Mouse (Mus musculus): ENCODE data around the gene Lsg1. TPM values are rescaled to one million over a fixed set of nuclear protein-coding genes. Genes with fewer than 3 reads are reported as not detected.

The Lsg1 gene
- total RNA-seq (2021), result 10 to 100 TPM; 20.5 to 20.8 TPM

DNA sequence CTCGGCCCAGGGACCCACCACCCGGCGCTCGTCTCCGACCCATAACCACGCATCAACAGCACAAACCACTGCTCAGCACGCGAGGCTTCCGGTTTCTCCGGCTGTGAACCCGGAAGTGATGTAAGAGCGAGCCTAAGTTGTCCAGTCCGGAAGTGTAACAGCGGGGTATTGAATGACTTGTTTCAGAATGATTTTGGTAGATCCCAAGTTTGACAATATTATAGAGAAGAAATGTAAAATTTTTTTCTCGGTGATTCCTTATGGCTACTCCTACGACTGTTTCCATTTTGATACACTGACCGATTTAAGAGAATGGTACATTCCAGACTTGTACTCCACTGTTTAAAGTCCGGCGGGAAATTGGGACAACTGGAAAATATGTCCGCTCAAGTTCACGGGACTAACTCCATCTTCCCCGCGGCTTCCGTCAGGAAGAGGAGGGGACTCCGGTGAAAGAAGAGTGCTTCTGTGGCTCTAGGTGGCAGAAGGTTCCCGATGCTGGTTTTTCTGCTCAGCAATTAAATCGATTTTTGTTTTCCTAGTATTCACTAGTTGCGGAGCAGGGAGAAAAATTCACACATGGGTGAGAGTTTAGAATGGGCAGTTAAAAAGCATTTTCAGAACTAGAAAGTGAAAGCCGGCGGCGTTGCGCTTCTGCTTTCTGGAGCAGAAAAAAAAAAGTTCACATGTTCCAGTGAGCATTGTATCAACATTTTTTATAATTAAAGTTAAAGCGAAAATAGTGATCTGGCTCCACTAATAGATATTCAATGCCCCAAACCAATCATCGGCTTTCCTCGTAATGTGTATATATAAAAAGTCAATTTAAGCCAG, at the start of gene Lsg1:
Gene Lsg1, minus strand, starts transcription at position 99 of the 834 bp plus-strand sequence.
- DNase-seq (ENCODE audit: extremely low spot score in 1 of 2, low spot score in 2 of 2), result peak; percentile 90 to 91
- intact Hi-C loops (cut with DNase I), result loop anchor here (1.0 kb wide), 1 partner anchor 37 kb away; the partner anchor contains the start of gene Tmem44

DNA sequence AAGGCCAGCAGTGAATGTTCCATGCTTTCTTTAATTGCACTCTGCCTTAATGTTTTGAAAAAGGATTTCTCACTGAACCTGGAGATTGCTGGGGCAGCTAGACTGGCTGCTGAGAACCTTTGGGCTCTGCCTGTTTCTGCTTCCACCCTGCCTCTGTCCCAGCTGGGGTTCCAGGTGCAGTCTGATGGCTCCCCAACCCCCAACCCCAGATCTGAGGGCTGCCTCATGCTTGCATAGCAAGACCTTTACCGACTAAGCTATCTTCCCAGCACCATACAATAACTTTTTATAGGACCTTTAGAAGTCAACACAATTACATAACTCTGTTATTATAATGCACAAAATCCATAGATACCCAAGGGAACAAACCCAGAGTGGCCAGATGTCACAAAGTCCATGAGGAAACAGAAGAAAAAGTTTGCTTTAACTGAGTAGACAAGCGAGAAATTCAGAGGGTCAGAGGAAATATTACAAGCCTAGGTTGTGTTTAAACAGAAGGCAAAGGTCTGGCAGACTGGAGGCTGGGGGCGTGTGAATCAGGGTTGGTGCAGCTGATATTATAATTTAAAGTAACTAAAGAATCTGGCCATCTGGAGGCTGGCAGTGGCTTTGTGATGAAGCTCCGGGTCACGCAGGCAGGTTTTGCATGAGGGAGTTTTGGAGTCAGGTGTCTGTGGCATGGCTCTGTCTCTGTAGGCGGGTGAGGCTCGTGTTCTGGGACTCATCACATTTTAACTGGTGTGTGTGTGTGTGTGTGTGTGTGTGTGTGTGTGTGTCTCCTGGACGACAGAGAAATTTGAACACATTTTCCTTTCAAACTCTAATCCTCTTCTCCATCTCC, 46.7 kb upstream of the Lsg1 start:
- intact Hi-C loops (cut with DNase I), result no loop called here
- DNase-seq (ENCODE audit: extremely low spot score in 1 of 2, low spot score in 2 of 2), result no peak

DNA sequence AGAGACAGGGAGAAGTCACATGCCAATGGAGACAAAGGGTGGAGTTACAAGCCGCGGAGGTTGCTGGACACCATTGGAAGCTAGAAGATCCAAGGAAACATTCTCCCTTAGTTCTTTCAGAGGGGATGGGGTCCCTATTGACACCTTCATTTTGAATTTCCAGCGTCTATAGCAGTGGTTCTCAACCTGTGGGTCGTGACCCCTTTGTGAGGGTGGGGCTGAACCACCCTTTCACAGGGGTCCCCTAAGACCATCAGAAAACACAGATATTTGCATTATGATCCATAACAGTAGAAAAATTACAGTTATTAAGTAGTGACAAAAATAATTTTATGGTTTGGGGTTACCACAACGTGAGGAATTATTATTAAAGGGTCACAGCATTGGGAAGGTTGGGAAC, 42.1 kb upstream of the Lsg1 start:
- DNase-seq (ENCODE audit: extremely low spot score in 1 of 2, low spot score in 2 of 2), result no peak
- intact Hi-C loops (cut with DNase I), result no loop called here

DNA sequence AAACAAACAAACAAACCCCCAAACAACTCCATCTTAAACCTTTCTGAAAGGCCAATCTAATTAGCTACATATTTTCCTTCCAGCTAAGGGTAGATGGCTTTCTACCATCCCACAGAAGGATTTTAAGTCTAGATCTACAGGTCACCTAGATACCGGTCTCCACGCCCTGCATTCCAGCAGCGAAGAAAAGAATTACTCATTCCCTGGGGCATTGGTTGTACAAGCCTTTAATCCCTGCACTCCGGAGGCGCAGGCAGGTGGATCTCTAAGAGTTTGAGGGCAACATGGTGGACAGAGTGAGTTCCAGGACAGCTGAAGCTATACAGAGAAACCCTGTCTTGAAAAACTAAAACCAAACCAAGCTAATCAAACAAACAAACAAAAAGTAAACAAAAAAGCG, 41.0 kb upstream of the Lsg1 start:
- no peak for DNase-seq (ENCODE audit: extremely low spot score in 1 of 2, low spot score in 2 of 2)
- intact Hi-C loops (cut with DNase I), result no loop called here

DNA sequence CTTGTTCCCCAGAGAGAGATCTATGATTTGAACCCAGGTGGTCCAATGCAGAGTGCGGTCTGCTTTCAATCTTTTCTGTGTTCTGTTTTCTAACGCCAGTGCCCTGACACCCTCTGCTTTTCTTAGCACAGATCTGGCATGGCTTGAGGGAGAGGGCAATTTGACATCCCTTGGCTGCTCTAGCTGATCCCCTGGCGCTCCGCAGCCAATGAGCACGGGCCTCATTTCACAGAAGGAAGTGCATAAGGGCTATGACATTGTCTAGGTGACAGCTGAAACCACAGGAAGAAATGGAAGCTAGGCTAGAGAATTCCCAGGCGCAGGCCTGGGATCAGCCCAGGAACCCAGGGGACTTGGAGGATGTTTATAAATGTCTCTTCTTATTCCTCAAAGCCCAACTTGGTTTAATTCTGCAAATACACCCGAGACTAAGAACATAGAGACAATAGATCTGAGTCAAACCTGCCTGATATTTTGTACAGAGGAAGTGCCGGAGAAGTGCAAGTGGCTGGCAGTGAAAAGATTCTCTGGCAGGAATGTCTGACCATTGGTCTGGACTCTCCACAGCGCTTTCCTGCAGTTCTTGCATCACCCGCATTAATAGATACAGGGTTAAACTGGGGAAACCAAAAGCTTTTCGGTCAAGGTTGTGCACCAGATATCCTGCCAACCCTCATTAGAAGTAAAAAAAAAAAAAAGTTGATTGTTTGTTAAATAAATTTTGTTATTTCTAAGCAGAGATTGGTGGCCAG, 40.4 kb upstream of the Lsg1 start:
- intact Hi-C loops (cut with DNase I), result no loop called here
- DNase-seq (ENCODE audit: extremely low spot score in 1 of 2, low spot score in 2 of 2), result peak in 1 of 2 experiments; percentile 39

DNA sequence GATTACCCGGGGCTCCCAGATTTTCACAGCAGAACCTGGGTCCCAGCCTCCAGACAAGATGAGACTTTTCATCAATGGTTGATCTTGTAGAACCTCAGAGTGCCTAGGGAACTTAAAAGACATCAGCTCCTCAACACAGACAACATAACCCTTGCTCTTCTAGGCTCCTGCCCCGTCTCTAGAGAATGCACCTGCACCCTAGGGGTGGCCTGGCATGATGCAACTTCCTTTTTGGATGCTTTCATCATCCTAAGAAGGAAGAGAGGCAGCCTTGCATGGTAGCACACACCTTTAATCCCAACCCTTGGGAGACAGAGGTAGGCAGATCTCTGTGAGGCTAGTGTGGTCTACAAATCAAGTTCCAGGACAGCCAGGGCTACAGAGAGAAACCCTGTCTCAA, 37.2 kb upstream of the Lsg1 start:
- intact Hi-C loops (cut with DNase I), result no loop called here
- no peak for DNase-seq (ENCODE audit: extremely low spot score in 1 of 2, low spot score in 2 of 2)

DNA sequence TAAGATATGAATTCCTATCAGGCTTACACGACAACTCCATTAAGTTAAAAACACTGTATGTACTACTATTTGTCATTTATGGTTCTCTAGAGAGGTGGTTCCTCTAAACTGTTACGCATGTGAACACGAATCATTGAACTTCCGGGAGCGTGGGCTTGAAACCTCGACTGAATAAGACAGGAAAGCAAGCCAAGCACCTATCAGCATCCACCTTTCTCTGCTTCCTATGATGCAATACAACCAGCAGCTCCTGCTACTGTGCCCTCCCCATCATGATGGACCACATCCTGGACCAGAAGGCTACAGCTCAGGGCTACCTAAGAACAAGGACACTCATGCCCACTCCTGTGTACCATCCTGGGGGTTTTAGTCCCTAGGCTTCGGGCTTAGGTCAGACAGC, 36.3 kb upstream of the Lsg1 start:
- intact Hi-C loops (cut with DNase I), result no loop called here
- DNase-seq (ENCODE audit: extremely low spot score in 1 of 2, low spot score in 2 of 2), result no peak

DNA sequence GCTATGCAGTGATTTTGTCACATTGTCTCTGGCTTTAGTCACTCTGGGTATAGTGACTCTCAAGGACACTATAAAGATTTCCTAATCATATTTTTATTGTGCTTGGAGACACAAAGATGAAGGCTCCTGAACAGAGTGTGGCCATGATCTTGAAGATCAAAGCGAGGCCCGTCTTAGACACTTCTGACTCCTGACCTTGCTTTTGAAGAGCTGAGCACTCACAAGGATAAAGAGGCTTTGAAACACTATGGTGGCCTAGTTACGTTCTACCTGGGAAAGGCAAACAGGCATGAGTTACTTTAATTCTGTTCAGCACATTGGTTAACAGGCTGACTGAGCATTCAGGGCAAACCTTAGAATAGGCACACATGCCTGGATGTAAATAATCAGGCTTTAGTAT, 28.9 kb upstream of the Lsg1 start:
- no peak for DNase-seq (ENCODE audit: extremely low spot score in 1 of 2, low spot score in 2 of 2)
- intact Hi-C loops (cut with DNase I), result no loop called here

DNA sequence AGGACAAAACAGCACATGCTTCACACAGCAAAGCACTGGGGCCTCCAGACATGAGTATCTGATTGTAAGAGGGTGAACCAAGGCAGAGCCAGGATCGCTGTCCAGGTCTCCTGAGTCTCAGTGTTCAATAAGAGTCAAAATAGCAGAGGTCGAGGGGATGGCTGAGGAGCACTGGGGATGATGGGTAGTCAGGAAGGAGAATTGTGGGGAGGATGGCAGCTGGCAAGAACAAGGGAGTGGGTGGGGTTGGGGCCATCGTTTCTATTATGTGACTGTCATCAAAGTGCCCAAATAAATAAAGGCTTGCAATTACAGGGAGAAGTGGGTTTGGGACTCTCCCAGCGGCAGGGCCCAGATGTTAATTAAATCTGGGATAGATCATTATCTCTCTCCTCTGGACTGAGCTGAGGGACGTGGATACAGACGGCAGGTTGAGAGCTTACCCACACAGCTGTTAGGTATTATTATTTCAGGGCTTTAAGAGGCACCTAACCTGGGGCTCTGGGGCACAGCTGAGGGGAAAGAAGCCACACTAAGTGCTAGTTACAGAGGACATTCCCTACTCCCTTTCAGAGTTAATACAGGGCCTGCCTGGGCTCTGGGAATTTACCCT, 27.4 kb upstream of the Lsg1 start:
- intact Hi-C loops (cut with DNase I), result no loop called here
- DNase-seq (ENCODE audit: extremely low spot score in 1 of 2, low spot score in 2 of 2), result no peak

DNA sequence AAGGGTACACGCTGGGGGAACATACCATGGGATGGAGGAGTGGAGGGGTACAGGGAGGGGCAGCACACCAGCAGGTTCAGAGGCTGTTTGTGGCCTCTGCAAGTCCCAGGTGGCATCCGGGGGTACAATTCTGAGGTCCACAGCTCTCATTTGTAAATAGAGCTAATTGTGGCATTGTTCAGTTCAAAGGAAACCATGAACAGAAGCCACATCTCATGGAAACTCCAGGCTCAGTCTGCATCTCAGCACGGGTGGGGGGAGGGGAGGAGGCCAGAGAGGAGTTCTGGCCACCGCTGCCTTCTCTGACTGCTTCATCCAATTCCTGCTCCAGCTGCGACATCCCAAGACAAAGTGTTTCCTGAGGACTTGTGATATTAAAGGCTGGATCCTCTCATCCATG, 26.7 kb upstream of the Lsg1 start:
- intact Hi-C loops (cut with DNase I), result no loop called here
- no peak for DNase-seq (ENCODE audit: extremely low spot score in 1 of 2, low spot score in 2 of 2)

DNA sequence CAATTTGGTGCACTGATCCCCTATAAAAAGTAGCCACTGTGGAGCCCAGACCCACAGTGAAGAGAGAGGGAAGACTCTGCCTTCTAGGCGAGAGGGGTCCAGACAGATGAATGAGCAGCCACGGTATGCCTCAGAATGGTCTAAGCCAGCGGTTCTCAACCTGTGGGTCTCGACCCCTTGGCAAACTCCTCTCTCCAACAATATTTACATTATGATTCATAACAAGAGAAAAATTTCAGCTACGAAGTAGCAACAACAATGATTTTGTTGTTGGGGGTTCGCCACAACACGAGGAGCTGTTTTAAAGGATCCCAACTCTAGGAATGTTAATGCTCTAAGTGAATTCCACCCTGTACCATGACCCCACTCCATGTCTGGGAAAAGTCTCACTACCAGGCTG, 25.7 kb upstream of the Lsg1 start:
- no peak for DNase-seq (ENCODE audit: extremely low spot score in 1 of 2, low spot score in 2 of 2)
- intact Hi-C loops (cut with DNase I), result no loop called here

DNA sequence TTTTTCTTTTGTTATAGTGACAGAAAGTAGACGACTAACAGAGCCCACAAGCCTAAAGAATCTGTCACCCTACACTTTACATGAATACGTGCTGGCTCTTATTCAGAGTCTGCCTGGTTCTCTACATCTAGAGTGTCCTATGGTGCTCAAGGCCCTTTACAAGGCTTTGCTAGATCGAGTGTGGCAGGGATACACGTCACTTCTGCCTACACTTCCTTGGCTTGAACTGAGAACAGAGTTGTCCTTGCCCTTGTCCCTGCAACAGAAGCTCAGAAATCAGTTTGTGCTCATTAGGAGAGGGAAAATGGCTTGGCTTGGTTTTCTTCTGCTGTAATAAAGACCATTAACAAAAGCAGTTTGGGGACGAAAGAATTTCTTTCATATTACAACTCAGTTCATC, 23.9 kb upstream of the Lsg1 start:
- DNase-seq (ENCODE audit: extremely low spot score in 1 of 2, low spot score in 2 of 2), result no peak
- intact Hi-C loops (cut with DNase I), result no loop called here

DNA sequence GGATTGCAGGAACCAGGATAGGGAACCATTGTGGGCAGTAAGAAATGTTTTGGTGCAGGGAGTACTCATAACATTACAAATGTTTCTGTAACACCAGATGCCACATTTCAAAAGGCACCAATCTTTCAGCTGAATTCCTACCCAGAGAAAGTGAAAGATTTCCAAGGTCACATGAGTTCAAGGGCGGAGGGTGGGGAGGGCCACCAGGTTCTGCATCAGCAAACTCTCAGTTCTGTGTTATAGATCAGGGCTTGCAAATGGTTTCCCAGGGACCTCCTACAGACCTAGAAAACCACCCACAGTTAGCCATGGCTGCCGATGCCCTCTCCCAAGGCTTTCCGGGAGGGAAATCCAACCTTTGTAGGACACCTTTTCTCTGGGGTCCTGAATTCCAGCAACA, 20.5 kb upstream of the Lsg1 start:
- no peak for DNase-seq (ENCODE audit: extremely low spot score in 1 of 2, low spot score in 2 of 2)
- intact Hi-C loops (cut with DNase I), result no loop called here

DNA sequence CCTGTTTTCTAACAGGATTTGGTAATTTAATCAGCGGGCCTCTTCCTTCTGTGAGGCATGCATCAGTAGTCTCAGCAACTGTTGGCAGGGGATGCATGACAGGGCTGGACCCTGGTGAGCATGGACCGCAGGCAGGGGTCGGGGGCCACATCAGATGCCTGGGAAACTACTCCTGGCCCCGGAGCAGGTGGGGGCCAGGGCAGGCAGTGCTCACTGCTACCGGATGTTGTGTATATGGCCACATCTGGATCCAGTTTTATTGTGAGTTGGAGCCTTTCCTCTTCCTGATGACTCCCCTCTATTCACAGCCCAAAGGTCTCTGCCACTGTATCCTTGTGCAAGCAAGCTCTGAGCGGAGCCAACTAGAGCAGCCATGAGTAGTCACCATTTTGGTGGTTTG, 18.1 kb upstream of the Lsg1 start:
- DNase-seq (ENCODE audit: extremely low spot score in 1 of 2, low spot score in 2 of 2), result no peak
- intact Hi-C loops (cut with DNase I), result no loop called here

DNA sequence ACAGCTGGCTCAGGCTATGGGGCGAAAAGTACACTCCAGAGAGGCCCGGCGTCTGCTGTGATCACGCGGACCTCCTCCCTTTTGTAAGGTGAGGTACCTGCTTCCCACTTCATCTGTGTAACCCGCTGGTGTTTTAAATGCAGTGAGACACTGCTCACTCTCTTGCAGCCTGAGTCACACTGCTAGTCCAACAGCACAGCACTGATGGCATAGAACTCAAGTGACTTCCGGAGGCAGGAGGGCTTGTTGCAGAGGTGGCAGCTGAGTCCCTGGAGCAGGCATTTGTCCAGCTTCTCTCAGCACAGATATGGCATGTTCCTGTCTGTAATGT, 17.4 kb upstream of the Lsg1 start:
- intact Hi-C loops (cut with DNase I), result loop anchor here (5.0 kb wide), 1 partner anchor 48 kb away; no protein-coding TSS in a partner anchor
- DNase-seq (ENCODE audit: extremely low spot score in 1 of 2, low spot score in 2 of 2), result no peak

DNA sequence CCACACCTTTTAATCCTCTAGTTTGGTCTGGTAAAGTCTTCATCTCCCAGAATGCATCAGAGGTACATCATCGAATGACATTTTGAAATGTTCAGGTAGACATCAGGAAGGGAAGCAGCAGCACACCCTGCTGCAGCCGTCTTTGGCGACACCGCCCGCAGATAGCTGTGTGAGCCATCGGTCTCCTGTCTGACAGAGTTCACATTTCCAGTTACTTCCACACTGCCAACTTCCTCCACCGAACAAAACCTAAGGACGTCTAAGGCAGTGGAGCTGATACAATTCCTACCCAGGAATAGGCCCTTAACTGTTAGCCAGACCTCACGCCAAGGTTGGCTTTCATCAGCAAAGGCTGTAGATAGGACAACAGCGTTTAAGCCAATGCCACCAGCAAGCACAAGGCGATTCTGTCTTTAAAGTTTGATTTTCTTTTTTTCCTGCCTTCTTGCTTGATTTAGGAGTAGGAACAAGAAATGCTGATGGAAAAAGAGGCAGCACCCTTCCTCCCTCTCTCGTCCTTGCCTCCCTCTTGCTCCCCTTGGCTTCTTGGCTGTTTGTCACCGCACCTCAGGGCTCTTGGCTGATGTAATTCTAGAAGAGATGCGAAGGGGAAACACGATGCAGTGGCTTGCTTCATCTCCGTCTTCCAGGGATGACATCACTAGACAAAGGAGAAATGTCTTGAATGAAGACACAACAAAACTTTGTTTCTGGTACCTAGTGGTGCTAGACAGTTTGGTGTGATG, 16.8 kb upstream of the Lsg1 start:
- no peak for DNase-seq (ENCODE audit: extremely low spot score in 1 of 2, low spot score in 2 of 2)
- intact Hi-C loops (cut with DNase I), result loop anchor here (5.0 kb wide), 1 partner anchor 48 kb away; no protein-coding TSS in a partner anchor

DNA sequence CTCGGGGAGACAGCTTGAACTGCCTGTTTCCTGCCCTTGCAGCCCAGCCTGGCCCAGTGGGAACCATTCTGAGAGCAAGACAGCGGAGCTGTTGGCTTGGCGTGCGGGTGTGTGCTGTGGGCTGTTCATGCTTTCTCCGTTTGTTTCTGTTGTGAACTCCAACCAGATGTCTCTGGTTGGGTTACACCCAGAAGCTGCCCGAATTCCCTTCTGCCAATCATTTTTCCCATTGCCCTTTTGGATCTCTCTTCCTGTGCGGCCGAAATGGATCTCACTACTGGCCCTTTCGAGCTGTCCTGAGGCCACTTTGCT, 16.1 kb upstream of the Lsg1 start:
- peak in 1 of 2 experiments; percentile 48 for DNase-seq (ENCODE audit: extremely low spot score in 1 of 2, low spot score in 2 of 2)
- intact Hi-C loops (cut with DNase I), result loop anchor here (5.0 kb wide), 1 partner anchor 49 kb away; no protein-coding TSS in a partner anchor

All from left cerebral cortex, postnatal 10 days (tissue).